ENCODE assay signal across 8 mouse cellular contexts in genomic region chr8:127438625-127439391, GRCm38 (mm10).
DNase-seq lines count a peak whose midpoint lies in the region; ATAC-seq and TF ChIP-seq lines count a peak whose summit lies in the region.

No protein-coding gene starts in this region.

- TF ChIP-seq POLR2A in brain, embryonic 14.5 days (IDR thresholded peaks at IDR 0.05; ENCODE audit: borderline replicate concordance, extremely low read depth, insufficient read depth, insufficient read length, poor library complexity, severe bottlenecking), result no peak
- TF ChIP-seq POLR2A in small intestine, adult 2 months (IDR thresholded peaks at IDR 0.05; ENCODE audit: low read depth, low read length), result no peak

- H3K36me3 ChIP-seq in small intestine, adult 2 months (ENCODE audit: control insufficient read depth, insufficient read depth, low read length), result peaks cover 6% of the 10 kb centered on the region; the same call in 1 of the 2 replicates

- TF ChIP-seq CTCF in brain, embryonic 14.5 days (IDR thresholded peaks at IDR 0.05; ENCODE audit: borderline replicate concordance, extremely low read depth, insufficient read depth, insufficient read length), result peak; percentile 54; the same call in 1 of the 2 replicates
- peak; percentile 63; the same call in 1 of the 2 replicates for TF ChIP-seq CTCF in small intestine, adult 2 months (IDR thresholded peaks at IDR 0.05; ENCODE audit: extremely low read depth, insufficient read length, insufficient replicate concordance, low read depth, low read length)

- DNase-seq in brain, embryonic 14.5 days (ENCODE audit: low read depth), result peak; percentile 74
- DNase-seq in gastrocnemius, adult 8-10 months (ENCODE audit: low spot score in 2 of 2), result peak; percentile 43 to 50
- DNase-seq in induced T-regulatory cell, adult 2 months (ENCODE audit: low read depth), result peak; percentile 46
- peak; percentile 39 to 57 for DNase-seq in left cerebral cortex, adult 9 months (ENCODE audit: low spot score in 2 of 2)
- no peak for DNase-seq in cerebellum, adult 9-11 months

- H3K4me1 ChIP-seq in small intestine, adult 2 months (ENCODE audit: control insufficient read depth, insufficient read depth, insufficient read length, low read length), result peaks cover 8% of the 10 kb centered on the region; the same call in 1 of the 2 replicates

- WGBS in small intestine, adult 2 months, result 28% methylated on average over 8 of the region's 8 CpGs

- H3K4me3 ChIP-seq in small intestine, adult 2 months (ENCODE audit: low read depth, low read length), result peak overlapping the region; percentile 67

- ATAC-seq in CD4-positive, CD25-positive, alpha-beta regulatory T cell, adult 4 months, result peak; percentile 53
- ATAC-seq in megakaryocyte progenitor cell, adult 5-6 weeks (replicated peaks; ENCODE audit: poor library complexity), result peak; percentile 54

- no peaks in the 10 kb centered on the region for H3K27me3 ChIP-seq in small intestine, adult 2 months (ENCODE audit: control insufficient read depth, insufficient read depth, low read length)

- H3K27ac ChIP-seq in small intestine, adult 2 months (ENCODE audit: insufficient read depth, low read depth, low read length), result peak overlapping the region; percentile 97
